Comparison of ENCODE assay signal across 11 mouse cellular contexts in the genomic region with DNA sequence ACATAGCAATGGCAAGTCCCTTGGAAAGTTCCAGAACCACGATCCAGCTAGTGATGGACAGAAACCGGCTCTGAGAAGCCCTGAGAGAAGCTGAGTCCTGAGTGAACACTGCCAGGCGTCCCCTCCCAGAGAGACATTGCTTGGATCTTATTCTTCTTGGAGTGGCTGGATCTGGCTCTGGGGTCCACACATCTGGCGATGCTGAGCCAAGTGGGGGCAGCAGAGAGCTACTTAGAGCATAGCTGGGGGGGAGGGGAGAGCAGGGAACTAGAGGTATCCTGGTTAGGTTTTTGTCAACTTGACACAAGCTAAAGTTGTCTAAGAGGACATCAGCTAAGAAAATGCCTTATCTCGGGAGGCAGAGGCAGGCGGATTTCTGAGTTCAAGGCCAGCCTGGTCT.
DNase-seq lines count a peak whose midpoint lies in the region; ATAC-seq lines count a peak whose summit lies in the region.
"Had no signal": no experiment of that assay in that cellular context is flagged by ENCODE, and none has a peak within 500 bp of the region (broad histone marks: within the 10 kb centered on the region; RNA-seq: fewer than 3 reads in every experiment).

No protein-coding gene starts in this region.

- H3K9me3 ChIP-seq in hindbrain, embryonic 11.5 days (ENCODE audit: control insufficient read depth, low read length), result no peaks in the 10 kb centered on the region
- no peaks in the 10 kb centered on the region for H3K9me3 ChIP-seq in hindbrain, embryonic 13.5 days
- H3K9me3 ChIP-seq in midbrain, embryonic 10.5 days (replicated peaks), result no peaks in the 10 kb centered on the region
- H3K9me3 ChIP-seq in midbrain, embryonic 16.5 days (replicated peaks; ENCODE audit: control insufficient read depth, low read length, poor library complexity, severe bottlenecking), result no peaks in the 10 kb centered on the region
- H3K9me3 ChIP-seq: liver, embryonic 13.5 days; neural tube, embryonic 12.5 days had no signal

- WGBS in hindbrain, embryonic 11.5 days, result 37% methylated on average over 6 of the region's 6 CpGs
- WGBS in hindbrain, embryonic 13.5 days, result 36% methylated on average over 6 of the region's 6 CpGs
- 45% methylated on average over 6 of the region's 6 CpGs for WGBS in midbrain, embryonic 10.5 days
- WGBS in midbrain, embryonic 16.5 days, result 44% methylated on average over 6 of the region's 6 CpGs

- no peak overlapping the region for H3K4me2 ChIP-seq in hindbrain, embryonic 11.5 days (replicated peaks; ENCODE audit: low read depth, low read length)
- no peak overlapping the region for H3K4me2 ChIP-seq in hindbrain, embryonic 13.5 days
- H3K4me2 ChIP-seq in midbrain, embryonic 16.5 days (ENCODE audit: low read length), result no peak overlapping the region
- H3K4me2 ChIP-seq: liver, embryonic 13.5 days; neural tube, embryonic 12.5 days had no signal

- H3K36me3 ChIP-seq in hindbrain, embryonic 11.5 days (ENCODE audit: control insufficient read depth, insufficient read depth, low read length), result no peaks in the 10 kb centered on the region
- no peaks in the 10 kb centered on the region for H3K36me3 ChIP-seq in hindbrain, embryonic 13.5 days
- H3K36me3 ChIP-seq in midbrain, embryonic 10.5 days, result no peaks in the 10 kb centered on the region
- no peaks in the 10 kb centered on the region for H3K36me3 ChIP-seq in midbrain, embryonic 16.5 days (ENCODE audit: control insufficient read depth, insufficient read depth, low read length)
- H3K36me3 ChIP-seq: liver, embryonic 13.5 days; neural tube, embryonic 12.5 days had no signal

- no peak for ATAC-seq in hindbrain, embryonic 11.5 days (ENCODE audit: low FRiP score)
- ATAC-seq in hindbrain, embryonic 13.5 days (ENCODE audit: low FRiP score), result no peak
- no peak for ATAC-seq in midbrain, embryonic 16.5 days

- no peak overlapping the region for H3K27ac ChIP-seq in hindbrain, embryonic 11.5 days (ENCODE audit: low read depth, low read length)
- no peak overlapping the region for H3K27ac ChIP-seq in hindbrain, embryonic 13.5 days
- no peak overlapping the region for H3K27ac ChIP-seq in midbrain, embryonic 10.5 days (replicated peaks)
- no peak overlapping the region for H3K27ac ChIP-seq in midbrain, embryonic 16.5 days (ENCODE audit: low read length)
- H3K27ac ChIP-seq: liver, embryonic 13.5 days; neural tube, embryonic 12.5 days had no signal

- peak; percentile 68 for DNase-seq in hindbrain, embryonic 11.5 days (ENCODE audit: low spot score)
- peak; percentile 38 for DNase-seq in midbrain, embryonic 10.5 days (ENCODE audit: low spot score)
- DNase-seq in Muller cell, postnatal 12 days (ENCODE audit: inconsistent ontology term), result peak; percentile 3
- DNase-seq in induced T-regulatory cell, adult 2 months (ENCODE audit: low read depth), result peak; percentile 33
- no peak for DNase-seq in layer of hippocampus, postnatal 36 days
- DNase-seq in lung, postnatal 4 days, result no peak
- DNase-seq: cerebellum, adult 8-10 months; liver, embryonic 13.5 days had no signal

- H3K9ac ChIP-seq in hindbrain, embryonic 11.5 days (ENCODE audit: low read depth, low read length), result no peak overlapping the region
- H3K9ac ChIP-seq in hindbrain, embryonic 13.5 days, result no peak overlapping the region
- H3K9ac ChIP-seq in midbrain, embryonic 16.5 days (ENCODE audit: low read depth, low read length), result no peak overlapping the region
- H3K9ac ChIP-seq: liver, embryonic 13.5 days; neural tube, embryonic 12.5 days had no signal

- peaks cover 13% of the 10 kb centered on the region for H3K4me1 ChIP-seq in hindbrain, embryonic 11.5 days (replicated peaks; ENCODE audit: control insufficient read depth, insufficient read depth, low read length)
- peaks cover 84% of the 10 kb centered on the region for H3K4me1 ChIP-seq in hindbrain, embryonic 13.5 days (replicated peaks)
- H3K4me1 ChIP-seq in midbrain, embryonic 10.5 days, result peaks cover 85% of the 10 kb centered on the region
- peaks cover 39% of the 10 kb centered on the region for H3K4me1 ChIP-seq in midbrain, embryonic 16.5 days (ENCODE audit: control insufficient read depth, insufficient read depth, low read length)

- no peaks in the 10 kb centered on the region for H3K27me3 ChIP-seq in hindbrain, embryonic 11.5 days (ENCODE audit: control insufficient read depth, insufficient read depth, low read length)
- no peaks in the 10 kb centered on the region for H3K27me3 ChIP-seq in hindbrain, embryonic 13.5 days
- H3K27me3 ChIP-seq in midbrain, embryonic 10.5 days (ENCODE audit: low read depth, poor library complexity, severe bottlenecking), result peaks cover 29% of the 10 kb centered on the region
- H3K27me3 ChIP-seq in midbrain, embryonic 16.5 days (ENCODE audit: control insufficient read depth, insufficient read depth, low read depth, low read length), result no peaks in the 10 kb centered on the region
- H3K27me3 ChIP-seq: neural tube, embryonic 12.5 days had no signal

- no peak overlapping the region for H3K4me3 ChIP-seq in hindbrain, embryonic 11.5 days (ENCODE audit: low read depth, low read length)
- H3K4me3 ChIP-seq in hindbrain, embryonic 13.5 days, result no peak overlapping the region
- H3K4me3 ChIP-seq in midbrain, embryonic 10.5 days, result no peak overlapping the region
- no peak overlapping the region for H3K4me3 ChIP-seq in midbrain, embryonic 16.5 days (ENCODE audit: low read depth, low read length)
- H3K4me3 ChIP-seq: liver, embryonic 13.5 days; neural tube, embryonic 12.5 days had no signal

Comparison
In these comparisons a context has a peak if more than half of its experiments do, and no peak if none do; other contexts are left out.
1. DNase-seq: peak in hindbrain, embryonic 11.5 days (single experiment), midbrain, embryonic 10.5 days (single experiment), Muller cell, postnatal 12 days (single experiment) and induced T-regulatory cell, adult 2 months (single experiment); none in layer of hippocampus, postnatal 36 days (0 of 2) and lung, postnatal 4 days (0 of 2).